Mouse (Mus musculus) forebrain, embryonic 10.5 days (tissue): ENCODE results near the gene Krba1. TPM values are rescaled to one million over a fixed set of nuclear protein-coding genes. Genes with fewer than 3 reads are reported as not detected.

Experiments
- DNase-seq: peaks from one replicate; pipeline ENCODE4 v3.0.0-alpha.2; 2017; ENCODE audit warnings: low spot score; ENCODE audit errors: extremely low spot score
- H3K27ac ChIP-seq: fragments of 300-500 bp; sonication (generic); 2 replicates; pipeline ENCODE4 v1.5.1; 2016; ENCODE audit warnings: mild to moderate bottlenecking
- H3K27me3 ChIP-seq: fragments of 300-500 bp; sonication (generic); 2 replicates; pipeline ENCODE4 v1.6.1; 2016; ENCODE audit warnings: mild to moderate bottlenecking; ENCODE audit not compliant: poor library complexity, severe bottlenecking
- H3K36me3 ChIP-seq: fragments of 300-500 bp; sonication (generic); replicated peaks from 2 replicates; pipeline ENCODE4 v1.6.1; 2016; ENCODE audit warnings: mild to moderate bottlenecking, moderate library complexity
- H3K4me1 ChIP-seq: fragments of 300-500 bp; sonication (generic); 2 replicates; pipeline ENCODE4 v1.6.1; 2016
- H3K4me3 ChIP-seq: fragments of 300-500 bp; sonication (generic); 2 replicates; pipeline ENCODE4 v1.5.1; 2016; ENCODE audit warnings: mild to moderate bottlenecking, moderate library complexity
- H3K9me3 ChIP-seq: fragments of 300-500 bp; sonication (generic); 2 replicates; pipeline ENCODE4 v1.6.1; 2016; ENCODE audit warnings: mild to moderate bottlenecking, moderate library complexity
- WGBS: fragments of 180-500 bp; shearing (Covaris S2); methylation state at CpG from one replicate; pipeline ENCODE4 v1.1.7; 2016; 5-methylcytosine and 5-hydroxymethylcytosine counted together
- polyA plus RNA-seq: library from polyadenylated mRNA; unstranded; fragments of >200 nt; fragmentation: Nextera tagmentation; extraction: Ambion mirVana; gene quantifications from 2 replicates; pipeline ENCODE4 v1.2.1, GENCODE M21; 2016

Gene Krba1
- polyA plus RNA-seq, 1 experiment from 2014 or later, result 24.5 TPM

- H3K4me1 ChIP-seq, result no peaks in the 10 kb centered on the region
- 92% methylated on average over 6 of the region's 6 CpGs for WGBS
- no peak for DNase-seq
Observed at GRCm38 (mm10) chr6:48411193-48412092, 16.1 kb downstream of the Krba1 start.

GRCm38 (mm10) chr6:48412147-48412546, 16.8 kb downstream of the Krba1 start:
- WGBS, result 95% methylated on average over 4 of the region's 4 CpGs
- Histone ChIP-seq H3K36me3 (peaks cover 100% of the 10 kb centered on the region), H3K4me3 (no peak overlapping the region), H3K27ac (no peak overlapping the region), H3K27me3 (no peaks in the 10 kb centered on the region), H3K4me1 (no peaks in the 10 kb centered on the region), H3K9me3 (no peaks in the 10 kb centered on the region)
- DNase-seq, result no peak

More at GRCm38 (mm10) chr6:48411193-48412092, 16.1 kb downstream of the Krba1 start:
- Histone ChIP-seq H3K9me3 (no peaks in the 10 kb centered on the region), H3K27ac (no peak overlapping the region), H3K4me3 (no peak overlapping the region), H3K36me3 (peaks cover 100% of the 10 kb centered on the region), H3K27me3 (no peaks in the 10 kb centered on the region)

- H3K4me3 ChIP-seq, result no peak overlapping the region
- no peak for DNase-seq
- peaks cover 99% of the 10 kb centered on the region for H3K36me3 ChIP-seq
- H3K9me3 ChIP-seq, result no peaks in the 10 kb centered on the region
- no peaks in the 10 kb centered on the region for H3K4me1 ChIP-seq
- H3K27ac ChIP-seq, result no peak overlapping the region
- H3K27me3 ChIP-seq, result no peaks in the 10 kb centered on the region
- WGBS, result 90% methylated on average over 3 of the region's 3 CpGs
Observed at GRCm38 (mm10) chr6:48412662-48413061, 17.3 kb downstream of the Krba1 start.

- no peaks in the 10 kb centered on the region for H3K4me1 ChIP-seq
- peaks cover 99% of the 10 kb centered on the region for H3K36me3 ChIP-seq
- no peak overlapping the region for H3K4me3 ChIP-seq
- no peaks in the 10 kb centered on the region for H3K27me3 ChIP-seq
- H3K9me3 ChIP-seq, result no peaks in the 10 kb centered on the region
- WGBS, result 88% methylated on average over 10 of the region's 10 CpGs
- DNase-seq, result no peak
- no peak overlapping the region for H3K27ac ChIP-seq
Observed at GRCm38 (mm10) chr6:48413081-48413480, 17.7 kb downstream of the Krba1 start.

GRCm38 (mm10) chr6:48414886-48415285, 19.5 kb downstream of the Krba1 start:
- no peaks in the 10 kb centered on the region for H3K4me1 ChIP-seq
- H3K36me3 ChIP-seq, result peaks cover 89% of the 10 kb centered on the region
- H3K4me3 ChIP-seq, result no peak overlapping the region
- H3K9me3 ChIP-seq, result no peaks in the 10 kb centered on the region
- 87% methylated on average over 1 of the region's 1 CpGs for WGBS
- no peak for DNase-seq
- H3K27ac ChIP-seq, result no peak overlapping the region
- H3K27me3 ChIP-seq, result no peaks in the 10 kb centered on the region

GRCm38 (mm10) chr6:48415636-48416035, 20.2 kb downstream of the Krba1 start:
- Histone ChIP-seq H3K27ac (no peak overlapping the region), H3K4me1 (peaks cover 4% of the 10 kb centered on the region), H3K27me3 (no peaks in the 10 kb centered on the region), H3K9me3 (no peaks in the 10 kb centered on the region), H3K4me3 (no peak overlapping the region), H3K36me3 (peaks cover 82% of the 10 kb centered on the region)
- no peak for DNase-seq
- 97% methylated on average over 7 of the region's 7 CpGs for WGBS

GRCm38 (mm10) chr6:48416486-48416885, 21.1 kb downstream of the Krba1 start:
- peaks cover 13% of the 10 kb centered on the region for H3K4me1 ChIP-seq
- peaks cover 73% of the 10 kb centered on the region for H3K36me3 ChIP-seq
- WGBS, result 91% methylated on average over 2 of the region's 2 CpGs
- H3K27ac ChIP-seq, result no peak overlapping the region
- no peak for DNase-seq
- no peaks in the 10 kb centered on the region for H3K9me3 ChIP-seq
- no peak overlapping the region for H3K4me3 ChIP-seq
- H3K27me3 ChIP-seq, result no peaks in the 10 kb centered on the region

GRCm38 (mm10) chr6:48420647-48421046, 25.3 kb downstream of the Krba1 start:
- Histone ChIP-seq H3K36me3 (peaks cover 32% of the 10 kb centered on the region), H3K4me3 (no peak overlapping the region), H3K9me3 (no peaks in the 10 kb centered on the region), H3K4me1 (peaks cover 19% of the 10 kb centered on the region), H3K27ac (0 out of 2 replicates have a peak overlapping the region, but pooled peaks have one; percentile 30), H3K27me3 (no peaks in the 10 kb centered on the region)
- 27% methylated on average over 2 of the region's 2 CpGs for WGBS
- DNase-seq, result no peak

GRCm38 (mm10) chr6:48423336-48423735, 27.9 kb downstream of the Krba1 start:
- H3K27me3 ChIP-seq, result no peaks in the 10 kb centered on the region
- peaks cover 19% of the 10 kb centered on the region for H3K4me1 ChIP-seq
- no peak for DNase-seq
- no peaks in the 10 kb centered on the region for H3K9me3 ChIP-seq
- no peak overlapping the region for H3K27ac ChIP-seq
- H3K36me3 ChIP-seq, result peaks cover 6% of the 10 kb centered on the region
- WGBS, result 88% methylated on average over 3 of the region's 3 CpGs
- no peak overlapping the region for H3K4me3 ChIP-seq

GRCm38 (mm10) chr6:48424074-48424473, 28.7 kb downstream of the Krba1 start:
- H3K36me3 ChIP-seq, result no peaks in the 10 kb centered on the region
- H3K27ac ChIP-seq, result no peak overlapping the region
- H3K4me1 ChIP-seq, result peaks cover 19% of the 10 kb centered on the region
- H3K9me3 ChIP-seq, result no peaks in the 10 kb centered on the region
- H3K4me3 ChIP-seq, result no peak overlapping the region
- no peaks in the 10 kb centered on the region for H3K27me3 ChIP-seq
- 71% methylated on average over 5 of the region's 5 CpGs for WGBS
- DNase-seq, result no peak

GRCm38 (mm10) chr6:48426956-48427355, 31.6 kb downstream of the Krba1 start:
- H3K27ac ChIP-seq, result no peak overlapping the region
- H3K4me3 ChIP-seq, result no peak overlapping the region
- no peaks in the 10 kb centered on the region for H3K36me3 ChIP-seq
- DNase-seq, result no peak
- 81% methylated on average over 5 of the region's 5 CpGs for WGBS
- 0 out of 2 replicates have a peak, but pooled peaks cover 6% of the 10 kb centered on the region for H3K4me1 ChIP-seq
- no peaks in the 10 kb centered on the region for H3K9me3 ChIP-seq
- no peaks in the 10 kb centered on the region for H3K27me3 ChIP-seq

- Histone ChIP-seq H3K27ac (no peak overlapping the region), H3K9me3 (no peaks in the 10 kb centered on the region), H3K36me3 (no peaks in the 10 kb centered on the region), H3K27me3 (no peaks in the 10 kb centered on the region), H3K4me3 (no peak overlapping the region), H3K4me1 (0 out of 2 replicates have a peak, but pooled peaks cover 5% of the 10 kb centered on the region)
- no peak for DNase-seq
- 75% methylated on average over 4 of the region's 4 CpGs for WGBS
Observed at GRCm38 (mm10) chr6:48428769-48429557, 33.6 kb downstream of the Krba1 start.

- Histone ChIP-seq H3K4me3 (no peak overlapping the region), H3K36me3 (no peaks in the 10 kb centered on the region), H3K27me3 (peaks cover 8% of the 10 kb centered on the region), H3K27ac (no peak overlapping the region), H3K9me3 (no peaks in the 10 kb centered on the region), H3K4me1 (0 out of 2 replicates have a peak, but pooled peaks cover 5% of the 10 kb centered on the region)
- WGBS, result 84% methylated on average over 5 of the region's 5 CpGs
- DNase-seq, result no peak
Observed at GRCm38 (mm10) chr6:48430748-48431147, 35.4 kb downstream of the Krba1 start.
